Mouse (Mus musculus) T-helper 1 cell (primary cell): ENCODE measurements around the gene Rtl6.

Source experiments
- in situ Hi-C: fragments of 300-600 bp; cut with MboI, MseI; formaldehyde crosslinking; loops from one replicate; pipeline ENCODE4 v1.15.1; 2025; ENCODE audit warnings: high pct_unique_total_duplicates

The Rtl6 gene

GRCm38 (mm10) chr15:84537117-84537516, 20.5 kb downstream of the Rtl6 start:
- in situ Hi-C loops = loop anchor here (5.0 kb wide), 1 partner anchor 75 kb away; no protein-coding TSS in a partner anchor

- in situ Hi-C loops = loop anchor here (5.0 kb wide), 1 partner anchor 76 kb away; no protein-coding TSS in a partner anchor
These were observed 21.0 kb downstream of the Rtl6 start for GRCm38 (mm10) chr15:84536611-84537010.

GRCm38 (mm10) chr15:84535953-84536352, 21.7 kb downstream of the Rtl6 start:
- in situ Hi-C loops = loop anchor here (5.0 kb wide), 1 partner anchor 76 kb away; no protein-coding TSS in a partner anchor

DNA sequence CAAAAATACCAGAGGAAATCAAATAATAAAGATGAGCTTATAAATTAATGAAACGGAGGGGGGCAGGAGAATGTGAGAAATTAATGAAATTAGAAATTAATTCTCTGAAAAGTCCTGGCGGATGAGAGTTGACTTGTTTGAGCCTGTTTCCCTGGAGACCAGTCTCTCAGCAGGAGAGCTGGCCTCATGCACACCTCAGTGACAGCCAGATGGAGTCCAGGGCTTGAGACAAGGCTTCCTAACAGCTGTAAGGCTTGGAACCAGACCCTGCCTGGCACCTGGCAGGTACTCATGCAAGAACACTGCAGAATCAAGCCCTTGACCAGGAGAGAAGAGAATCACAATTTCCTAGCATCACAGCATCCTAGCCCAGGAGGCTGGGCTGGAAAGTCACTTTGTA, 25.4 kb downstream of the Rtl6 start:
- in situ Hi-C loops = no loop called here

- in situ Hi-C loops = no loop called here
These were observed 26.1 kb downstream of the Rtl6 start for GRCm38 (mm10) chr15:84531535-84531934.

DNA sequence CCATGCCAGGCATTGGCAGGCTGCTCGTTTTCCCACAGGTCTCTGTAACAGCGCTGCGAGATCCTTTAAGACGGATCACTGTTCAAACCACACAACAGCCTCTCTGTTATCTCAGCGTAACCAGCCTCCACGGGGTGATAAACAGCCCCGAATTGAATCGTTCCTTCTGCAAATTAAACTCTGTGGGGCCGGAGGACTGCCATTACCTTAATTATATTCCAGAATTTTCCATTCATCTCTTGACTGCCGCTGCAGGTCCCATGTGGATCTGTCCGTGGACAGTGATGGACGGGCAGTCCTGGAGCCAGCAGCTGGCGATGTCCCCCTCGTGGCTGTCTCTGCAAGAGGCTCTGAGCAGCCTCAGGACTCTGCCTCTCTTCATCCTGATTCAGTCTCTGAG, 30.7 kb downstream of the Rtl6 start:
- in situ Hi-C loops = no loop called here

GRCm38 (mm10) chr15:84525222-84525883, 32.3 kb downstream of the Rtl6 start:
- in situ Hi-C loops = no loop called here

DNA sequence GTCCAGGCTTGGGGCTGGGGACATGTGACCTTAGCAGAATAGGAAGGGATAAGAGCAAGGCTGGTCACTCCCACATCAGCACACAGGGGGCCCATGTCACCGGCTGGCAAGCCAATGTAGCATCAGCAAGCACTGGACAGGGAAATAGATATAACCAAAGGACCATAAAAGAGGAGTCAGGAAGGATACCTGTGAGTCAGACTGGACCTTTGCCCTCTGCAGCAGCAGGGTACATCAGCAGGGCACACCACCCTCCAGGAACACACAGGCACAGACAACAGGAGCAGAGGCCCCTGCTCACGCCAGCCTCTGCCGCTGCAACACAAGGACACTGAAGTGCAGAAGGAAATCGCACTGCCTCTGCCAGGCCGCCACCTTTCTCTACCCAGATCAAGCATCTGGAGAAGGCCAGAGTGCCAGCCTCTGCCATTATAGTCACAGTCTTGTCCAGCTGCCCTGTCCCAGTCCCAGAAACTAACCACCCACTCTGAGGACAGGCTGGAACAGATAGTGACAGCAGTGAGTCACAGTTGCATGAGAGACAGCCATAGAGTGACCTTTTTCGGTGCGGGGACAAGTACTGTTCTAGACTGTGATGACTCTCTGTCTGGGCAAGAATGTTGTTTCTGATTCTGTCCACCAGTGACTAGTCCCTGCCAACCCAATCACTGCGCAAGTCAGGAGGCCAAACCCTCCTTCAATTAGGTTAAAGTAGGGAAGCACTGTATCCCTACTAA, 34.5 kb downstream of the Rtl6 start:
- in situ Hi-C loops = no loop called here

- in situ Hi-C loops = no loop called here
These were observed 36.1 kb downstream of the Rtl6 start for GRCm38 (mm10) chr15:84521486-84521885.

- in situ Hi-C loops = no loop called here
These were observed 39.1 kb downstream of the Rtl6 start for GRCm38 (mm10) chr15:84518540-84518939.

- in situ Hi-C loops = no loop called here
These were observed 44.9 kb downstream of the Rtl6 start for GRCm38 (mm10) chr15:84512626-84513296.

DNA sequence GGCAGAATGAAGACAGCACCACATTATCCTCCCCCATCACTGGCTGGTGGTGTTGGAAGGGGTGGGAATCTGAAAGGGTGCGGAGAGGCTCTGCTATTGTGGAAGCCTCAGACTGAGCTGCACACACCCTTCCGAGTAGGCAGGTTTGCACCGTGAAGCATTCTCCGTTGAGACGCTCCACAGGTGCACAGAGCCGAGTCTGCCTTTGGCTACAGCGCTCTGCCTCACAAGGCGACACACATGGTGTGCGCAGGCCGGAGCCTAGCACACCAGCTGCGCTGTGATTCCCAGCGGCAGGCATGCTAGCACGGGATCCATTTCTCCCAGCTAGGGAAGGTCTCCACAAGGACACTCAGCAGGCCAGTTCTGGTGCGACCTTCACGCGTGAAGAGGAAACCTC, 47.6 kb downstream of the Rtl6 start:
- in situ Hi-C loops = no loop called here

DNA sequence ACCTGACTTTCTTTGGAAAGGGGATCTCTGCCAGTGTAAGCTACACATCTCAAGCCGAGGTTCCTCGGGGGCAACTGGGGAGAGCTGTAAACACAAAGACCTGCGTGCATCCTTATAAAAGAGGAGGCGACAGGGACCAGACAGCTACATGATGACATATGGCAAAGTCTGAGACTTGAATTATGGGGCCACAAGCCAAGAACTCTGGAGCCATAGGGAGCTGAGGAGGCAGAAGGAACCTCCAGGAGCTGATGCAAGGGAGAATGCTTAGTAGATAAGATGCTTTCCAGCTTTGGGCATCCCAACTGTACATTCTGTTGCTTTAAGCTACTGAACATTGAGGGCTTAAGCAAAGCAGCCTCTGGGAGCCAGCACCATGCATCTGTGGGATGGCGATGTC, 48.5 kb downstream of the Rtl6 start:
- in situ Hi-C loops = no loop called here

GRCm38 (mm10) chr15:84506026-84506425, 51.6 kb downstream of the Rtl6 start:
- in situ Hi-C loops = no loop called here

DNA sequence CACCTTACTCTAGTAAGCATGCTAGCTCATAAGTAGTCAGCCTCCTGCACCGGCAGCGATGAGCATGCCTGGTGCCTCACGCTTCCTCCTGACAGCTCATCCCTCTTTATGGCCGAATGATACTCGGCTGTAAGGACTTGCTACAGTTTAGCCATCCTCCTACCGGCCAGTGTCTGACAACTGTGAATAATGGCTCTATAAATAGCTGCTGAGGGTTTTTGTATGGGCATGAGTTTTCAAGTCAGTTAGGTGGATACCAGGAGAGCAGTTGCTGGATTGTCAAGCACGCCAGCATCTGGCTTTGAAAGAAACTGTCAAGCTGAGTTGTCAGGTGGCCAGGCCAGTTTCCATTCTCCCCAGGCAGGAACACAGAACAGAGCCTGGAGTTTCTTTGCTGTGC, 52.7 kb downstream of the Rtl6 start:
- in situ Hi-C loops = no loop called here
